Mouse (Mus musculus): ENCODE results near the gene Adgrl2. TPM values are rescaled to one million over a fixed set of nuclear protein-coding genes. Genes with fewer than 3 reads are reported as not detected.

The Adgrl2 gene
- polyA plus RNA-seq, 1 experiment from 2014 or later, result 80.2 TPM

DNA sequence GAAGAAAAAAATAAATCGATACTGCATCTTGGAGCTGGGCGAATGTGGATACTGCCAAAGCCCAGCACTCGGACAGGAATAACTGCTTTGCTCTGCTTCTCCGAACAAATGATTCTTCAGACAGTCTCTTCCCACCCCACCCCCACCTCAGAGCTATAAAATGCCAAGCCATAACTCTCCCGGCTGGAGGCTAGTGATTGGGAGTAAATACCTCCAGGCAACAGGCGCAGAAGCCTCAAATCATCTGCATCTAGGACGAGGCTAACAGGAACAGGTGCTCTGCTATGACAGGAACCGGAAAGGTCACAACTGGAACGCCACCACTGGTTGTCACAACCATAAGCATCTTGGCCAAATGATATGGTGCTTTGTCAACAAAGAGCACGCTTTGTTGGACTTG, 94.1 kb downstream of the Adgrl2 start:
- 53% methylated on average over 10 of the region's 10 CpGs for WGBS
- H3K4me3 ChIP-seq (ENCODE audit: low read depth, low read length), result no peak overlapping the region
- no peak for DNase-seq (ENCODE audit: low spot score)
- H3K36me3 ChIP-seq (ENCODE audit: control insufficient read depth, insufficient read depth, low read length), result no peaks in the 10 kb centered on the region
- no peak overlapping the region for H3K9ac ChIP-seq (ENCODE audit: low read depth, low read length)
- no peak overlapping the region for H3K4me2 ChIP-seq (ENCODE audit: low read depth, low read length)
- ATAC-seq (ENCODE audit: low read depth), result no peak
- H3K27me3 ChIP-seq (replicated peaks; ENCODE audit: control insufficient read depth, insufficient read depth, low read length), result no peaks in the 10 kb centered on the region
- H3K9me3 ChIP-seq (ENCODE audit: control insufficient read depth, low read length), result no peaks in the 10 kb centered on the region
- H3K27ac ChIP-seq (replicated peaks; ENCODE audit: low read depth, low read length), result no peak overlapping the region
- peaks cover 10% of the 10 kb centered on the region for H3K4me1 ChIP-seq (ENCODE audit: control insufficient read depth, insufficient read depth, low read length)

DNA sequence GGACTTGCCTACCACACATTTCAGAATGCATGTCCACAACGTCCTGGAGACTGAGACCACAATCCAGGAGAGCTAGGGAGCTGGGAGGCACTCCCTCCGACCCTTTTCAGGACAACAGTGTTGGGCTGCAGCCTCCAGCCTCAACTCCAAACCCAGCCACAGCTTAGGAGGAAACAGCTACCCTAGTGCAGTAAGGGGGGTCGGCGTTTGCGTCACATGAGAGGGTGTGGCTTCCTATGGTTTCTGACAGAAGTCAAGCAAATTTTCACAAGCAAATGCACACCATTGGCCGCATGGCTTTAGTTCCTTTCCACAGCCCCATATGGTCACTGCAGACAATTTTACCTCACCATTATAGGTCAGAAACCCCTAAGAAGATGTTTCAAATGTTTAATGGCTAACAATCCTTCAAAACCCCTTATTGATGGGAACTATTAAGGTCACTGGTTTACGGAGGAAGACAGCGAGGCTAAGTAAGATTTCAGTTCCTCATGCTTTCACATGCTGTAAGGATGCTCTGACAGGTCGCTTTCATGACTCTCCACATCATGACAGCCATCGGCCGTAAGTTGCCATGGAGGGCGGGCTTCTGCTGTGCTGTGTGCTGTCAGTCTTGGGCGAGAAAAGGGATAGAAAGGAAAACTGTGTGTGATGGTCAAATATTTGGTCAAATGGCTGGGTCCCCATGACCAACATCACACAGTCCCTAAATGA, 94.8 kb downstream of the Adgrl2 start:
- no peak overlapping the region for H3K4me2 ChIP-seq (ENCODE audit: low read depth, low read length)
- H3K36me3 ChIP-seq (ENCODE audit: control insufficient read depth, insufficient read depth, low read length), result no peaks in the 10 kb centered on the region
- H3K9ac ChIP-seq (ENCODE audit: low read depth, low read length), result no peak overlapping the region
- H3K4me3 ChIP-seq (ENCODE audit: low read depth, low read length), result no peak overlapping the region
- 83% methylated on average over 13 of the region's 13 CpGs for WGBS
- DNase-seq (ENCODE audit: low spot score) (no peak), ATAC-seq (ENCODE audit: low read depth) (no peak)
- no peaks in the 10 kb centered on the region for H3K9me3 ChIP-seq (ENCODE audit: control insufficient read depth, low read length)
- no peaks in the 10 kb centered on the region for H3K27me3 ChIP-seq (replicated peaks; ENCODE audit: control insufficient read depth, insufficient read depth, low read length)
- H3K27ac ChIP-seq (replicated peaks; ENCODE audit: low read depth, low read length), result no peak overlapping the region
- peaks cover 10% of the 10 kb centered on the region for H3K4me1 ChIP-seq (ENCODE audit: control insufficient read depth, insufficient read depth, low read length)

DNA sequence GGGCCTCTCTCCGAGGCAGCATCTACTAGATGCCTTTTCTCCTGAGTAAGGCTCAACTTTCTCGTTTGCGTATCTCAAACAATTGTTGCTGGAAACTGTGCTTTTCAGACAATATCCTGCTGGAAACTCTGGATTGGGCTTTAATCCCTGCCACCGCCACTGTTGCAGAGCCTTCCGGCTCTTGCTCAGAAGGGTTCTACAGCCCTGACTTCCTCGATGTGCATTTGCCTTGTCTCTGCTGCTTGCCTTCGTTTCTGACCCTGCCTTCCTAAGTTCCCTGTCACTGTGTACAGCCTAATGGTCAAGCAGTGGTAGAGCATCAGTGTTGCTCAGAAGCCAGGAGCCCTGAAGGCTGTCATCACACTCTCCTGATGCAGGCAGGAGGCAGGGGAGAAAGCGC, 95.5 kb downstream of the Adgrl2 start:
- no peak overlapping the region for H3K4me3 ChIP-seq (ENCODE audit: low read depth, low read length)
- WGBS, result 79% methylated on average over 8 of the region's 8 CpGs
- no peaks in the 10 kb centered on the region for H3K9me3 ChIP-seq (ENCODE audit: control insufficient read depth, low read length)
- H3K27ac ChIP-seq (replicated peaks; ENCODE audit: low read depth, low read length), result no peak overlapping the region
- peaks cover 10% of the 10 kb centered on the region for H3K4me1 ChIP-seq (ENCODE audit: control insufficient read depth, insufficient read depth, low read length)
- H3K4me2 ChIP-seq (ENCODE audit: low read depth, low read length), result no peak overlapping the region
- H3K36me3 ChIP-seq (ENCODE audit: control insufficient read depth, insufficient read depth, low read length), result no peaks in the 10 kb centered on the region; the same call in 1 of the 2 replicates
- H3K27me3 ChIP-seq (replicated peaks; ENCODE audit: control insufficient read depth, insufficient read depth, low read length), result no peaks in the 10 kb centered on the region
- no peak for ATAC-seq (ENCODE audit: low read depth)
- no peak overlapping the region for H3K9ac ChIP-seq (ENCODE audit: low read depth, low read length)
- DNase-seq (ENCODE audit: low spot score), result no peak

GRCm38 (mm10) chr3:148887902-148888301, 102.5 kb downstream of the Adgrl2 start:
- no peaks in the 10 kb centered on the region for H3K4me1 ChIP-seq (ENCODE audit: control insufficient read depth, insufficient read depth, low read length)
- no peaks in the 10 kb centered on the region for H3K9me3 ChIP-seq (ENCODE audit: control insufficient read depth, low read length)
- DNase-seq (ENCODE audit: low spot score), result no peak
- no peak overlapping the region for H3K4me2 ChIP-seq (ENCODE audit: low read depth, low read length)
- H3K27ac ChIP-seq (replicated peaks; ENCODE audit: low read depth, low read length), result no peak overlapping the region
- no peak overlapping the region for H3K4me3 ChIP-seq (ENCODE audit: low read depth, low read length)
- 82% methylated on average over 5 of the region's 5 CpGs for WGBS
- no peaks in the 10 kb centered on the region for H3K27me3 ChIP-seq (replicated peaks; ENCODE audit: control insufficient read depth, insufficient read depth, low read length)
- no peak for ATAC-seq (ENCODE audit: low read depth)
- H3K36me3 ChIP-seq (ENCODE audit: control insufficient read depth, insufficient read depth, low read length), result peaks cover 17% of the 10 kb centered on the region
- H3K9ac ChIP-seq (ENCODE audit: low read depth, low read length), result no peak overlapping the region

GRCm38 (mm10) chr3:148886956-148887355, 103.4 kb downstream of the Adgrl2 start:
- Histone ChIP-seq H3K4me2 (ENCODE audit: low read depth, low read length) (no peak overlapping the region), H3K9me3 (ENCODE audit: control insufficient read depth, low read length) (no peaks in the 10 kb centered on the region), H3K4me1 (ENCODE audit: control insufficient read depth, insufficient read depth, low read length) (no peaks in the 10 kb centered on the region), H3K4me3 (ENCODE audit: low read depth, low read length) (no peak overlapping the region), H3K27me3 (replicated peaks; ENCODE audit: control insufficient read depth, insufficient read depth, low read length) (no peaks in the 10 kb centered on the region), H3K36me3 (ENCODE audit: control insufficient read depth, insufficient read depth, low read length) (peaks cover 17% of the 10 kb centered on the region), H3K9ac (ENCODE audit: low read depth, low read length) (no peak overlapping the region), H3K27ac (replicated peaks; ENCODE audit: low read depth, low read length) (no peak overlapping the region)
- ATAC-seq (ENCODE audit: low read depth) (no peak), DNase-seq (ENCODE audit: low spot score) (no peak)
- 88% methylated on average over 4 of the region's 4 CpGs for WGBS

GRCm38 (mm10) chr3:148885980-148886668, 104.2 kb downstream of the Adgrl2 start:
- no peak overlapping the region for H3K4me2 ChIP-seq (ENCODE audit: low read depth, low read length)
- no peak for ATAC-seq (ENCODE audit: low read depth)
- WGBS, result 77% methylated on average over 8 of the region's 8 CpGs
- no peaks in the 10 kb centered on the region for H3K27me3 ChIP-seq (replicated peaks; ENCODE audit: control insufficient read depth, insufficient read depth, low read length)
- H3K4me1 ChIP-seq (ENCODE audit: control insufficient read depth, insufficient read depth, low read length), result no peaks in the 10 kb centered on the region
- H3K36me3 ChIP-seq (ENCODE audit: control insufficient read depth, insufficient read depth, low read length), result peaks cover 17% of the 10 kb centered on the region
- no peak overlapping the region for H3K9ac ChIP-seq (ENCODE audit: low read depth, low read length)
- H3K9me3 ChIP-seq (ENCODE audit: control insufficient read depth, low read length), result no peaks in the 10 kb centered on the region
- no peak overlapping the region for H3K27ac ChIP-seq (replicated peaks; ENCODE audit: low read depth, low read length)
- DNase-seq (ENCODE audit: low spot score), result no peak
- H3K4me3 ChIP-seq (ENCODE audit: low read depth, low read length), result no peak overlapping the region

DNA sequence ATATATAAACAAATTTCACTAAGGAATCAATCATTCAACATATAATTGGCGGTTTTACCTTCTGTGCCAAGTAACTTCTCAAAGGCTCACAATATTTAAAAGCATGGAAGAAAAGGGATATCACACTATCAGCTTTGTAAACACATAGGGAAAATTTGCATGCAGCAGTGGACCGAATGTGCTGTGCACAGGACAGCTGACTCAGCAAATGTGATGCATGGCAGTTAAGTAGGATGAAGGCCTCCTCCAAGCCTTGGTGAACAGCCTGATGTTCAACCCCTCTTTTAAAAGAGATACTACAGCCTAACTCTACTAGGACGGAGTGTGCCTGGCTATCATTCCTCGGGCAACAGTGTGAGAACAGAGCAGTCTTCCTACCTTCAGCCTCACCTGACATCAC, 105.2 kb downstream of the Adgrl2 start:
- Histone ChIP-seq H3K27me3 (replicated peaks; ENCODE audit: control insufficient read depth, insufficient read depth, low read length) (no peaks in the 10 kb centered on the region), H3K4me3 (ENCODE audit: low read depth, low read length) (no peak overlapping the region), H3K4me1 (ENCODE audit: control insufficient read depth, insufficient read depth, low read length) (no peaks in the 10 kb centered on the region), H3K27ac (replicated peaks; ENCODE audit: low read depth, low read length) (no peak overlapping the region), H3K4me2 (ENCODE audit: low read depth, low read length) (no peak overlapping the region), H3K36me3 (ENCODE audit: control insufficient read depth, insufficient read depth, low read length) (peaks cover 17% of the 10 kb centered on the region), H3K9ac (ENCODE audit: low read depth, low read length) (no peak overlapping the region), H3K9me3 (ENCODE audit: control insufficient read depth, low read length) (no peaks in the 10 kb centered on the region)
- ATAC-seq (ENCODE audit: low read depth) (no peak), DNase-seq (ENCODE audit: low spot score) (no peak)
- WGBS, result 78% methylated on average over 4 of the region's 4 CpGs

- Histone ChIP-seq H3K4me3 (ENCODE audit: low read depth, low read length) (no peak overlapping the region), H3K9ac (ENCODE audit: low read depth, low read length) (no peak overlapping the region), H3K4me2 (ENCODE audit: low read depth, low read length) (no peak overlapping the region), H3K27me3 (replicated peaks; ENCODE audit: control insufficient read depth, insufficient read depth, low read length) (no peaks in the 10 kb centered on the region), H3K36me3 (ENCODE audit: control insufficient read depth, insufficient read depth, low read length) (no peaks in the 10 kb centered on the region), H3K4me1 (ENCODE audit: control insufficient read depth, insufficient read depth, low read length) (no peaks in the 10 kb centered on the region), H3K9me3 (ENCODE audit: control insufficient read depth, low read length) (no peaks in the 10 kb centered on the region), H3K27ac (replicated peaks; ENCODE audit: low read depth, low read length) (no peak overlapping the region)
- 94% methylated on average over 5 of the region's 5 CpGs for WGBS
- no peak for DNase-seq (ENCODE audit: low spot score)
- ATAC-seq (ENCODE audit: low read depth), result no peak
Observed at GRCm38 (mm10) chr3:148881431-148881830, 108.9 kb downstream of the Adgrl2 start.

GRCm38 (mm10) chr3:148872563-148872962, 117.8 kb downstream of the Adgrl2 start:
- no peak for ATAC-seq (ENCODE audit: low read depth)
- Histone ChIP-seq H3K27ac (replicated peaks; ENCODE audit: low read depth, low read length) (no peak overlapping the region), H3K36me3 (ENCODE audit: control insufficient read depth, insufficient read depth, low read length) (peaks cover 14% of the 10 kb centered on the region; the same call in 1 of the 2 replicates), H3K9me3 (ENCODE audit: control insufficient read depth, low read length) (no peaks in the 10 kb centered on the region), H3K4me1 (ENCODE audit: control insufficient read depth, insufficient read depth, low read length) (peaks cover 5% of the 10 kb centered on the region; the same call in 1 of the 2 replicates), H3K9ac (ENCODE audit: low read depth, low read length) (no peak overlapping the region), H3K4me2 (ENCODE audit: low read depth, low read length) (no peak overlapping the region), H3K27me3 (replicated peaks; ENCODE audit: control insufficient read depth, insufficient read depth, low read length) (no peaks in the 10 kb centered on the region), H3K4me3 (ENCODE audit: low read depth, low read length) (no peak overlapping the region)
- DNase-seq (ENCODE audit: low spot score), result no peak
- 54% methylated on average over 5 of the region's 5 CpGs for WGBS

Data from embryonic facial prominence, embryonic 14.5 days (tissue).